Mouse (Mus musculus) ES-Bruce4 (cell line): ENCODE measurements around the gene Ptpn14.

Source experiments
- CTCF ChIP-seq: IDR thresholded peaks from one replicate; pipeline ENCODE4 v1.8.1; 2011; ENCODE audit warnings: low read depth, low read length
- EP300 ChIP-seq: IDR thresholded peaks from 2 replicates; pipeline ENCODE4 v1.6.1; 2011; ENCODE audit warnings: low read depth, low read length; ENCODE audit not compliant: insufficient read depth

DNA sequence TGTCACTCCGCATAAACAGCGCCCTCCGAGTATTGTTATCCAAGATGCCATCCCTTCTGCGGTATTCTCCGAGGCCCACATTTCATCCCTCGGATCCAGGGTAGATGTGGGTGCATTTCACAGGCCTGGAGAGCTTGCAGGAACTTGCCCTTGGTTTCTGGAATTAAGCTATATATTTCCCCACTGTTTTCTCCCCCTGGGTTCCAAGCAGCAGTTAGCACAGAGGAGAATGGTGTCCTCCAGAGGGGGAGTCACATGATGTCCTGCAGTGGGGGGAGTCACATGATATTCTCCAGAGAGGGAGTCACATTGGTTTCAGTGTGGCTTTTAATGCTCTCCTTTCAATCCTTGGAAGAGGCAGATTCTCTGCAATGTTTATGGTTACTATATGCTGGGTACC, 130.3 kb downstream of the Ptpn14 start:
- TF ChIP-seq EP300 (no peak), CTCF (no peak)
